Mouse (Mus musculus) stomach, embryonic 16.5 days (tissue): ENCODE results near the gene Gnpat. TPM values are rescaled to one million over a fixed set of nuclear protein-coding genes. Genes with fewer than 3 reads are reported as not detected.

Experiments used
- ATAC-seq: fragments of 200-750 bp; cut with Nextera tagmentation; 2 replicates; pipeline ENCODE4 v1.8.0; 2017; ENCODE audit warnings: moderate number of reproducible peaks, moderate TSS enrichment; ENCODE audit not compliant: insufficient read depth, low FRiP score
- H3K27ac ChIP-seq: fragments of 300-500 bp; sonication (generic); 2 replicates; pipeline ENCODE4 v1.5.1; 2014; ENCODE audit warnings: low read length
- H3K27me3 ChIP-seq: fragments of 300-500 bp; sonication (generic); 2 replicates; pipeline ENCODE4 v1.6.1; 2014; ENCODE audit warnings: low read length, control low read depth, mixed read lengths; ENCODE audit not compliant: control insufficient read depth, insufficient read depth
- H3K36me3 ChIP-seq: fragments of 300-500 bp; sonication (generic); 2 replicates; pipeline ENCODE4 v1.6.1; 2014; ENCODE audit warnings: low read length; ENCODE audit not compliant: control insufficient read depth, insufficient read depth
- H3K4me1 ChIP-seq: fragments of 300-500 bp; sonication (generic); 2 replicates; pipeline ENCODE4 v1.6.1; 2014; ENCODE audit warnings: low read length, control low read depth, mixed read lengths; ENCODE audit not compliant: control insufficient read depth, insufficient read depth
- H3K4me2 ChIP-seq: fragments of 300-500 bp; sonication (generic); 2 replicates; pipeline ENCODE4 v1.6.1; 2014; ENCODE audit warnings: low read depth, low read length, mixed read lengths
- H3K4me3 ChIP-seq: fragments of 300-500 bp; sonication (generic); replicated peaks from 2 replicates; pipeline ENCODE4 v1.5.1; 2014; ENCODE audit warnings: mild to moderate bottlenecking, low read length
- H3K9ac ChIP-seq: fragments of 300-500 bp; sonication (generic); 2 replicates; pipeline ENCODE4 v1.6.1; 2014; ENCODE audit warnings: low read length
- H3K9me3 ChIP-seq: fragments of 300-500 bp; sonication (generic); replicated peaks from 2 replicates; pipeline ENCODE4 v1.6.1; 2016; ENCODE audit warnings: low read length, control low read depth; ENCODE audit not compliant: control insufficient read depth
- WGBS: fragments of 180-500 bp; shearing (Covaris S2); extraction: QIAGEN DNeasy Blood & Tissue Kit; methylation state at CpG from one replicate; pipeline ENCODE4 v1.1.7; 2014; 5-methylcytosine and 5-hydroxymethylcytosine counted together
- polyA plus RNA-seq: library from polyadenylated mRNA; unstranded; fragments of >200 nt; fragmentation: Nextera tagmentation; extraction: Ambion mirVana; gene quantifications from 2 replicates; pipeline ENCODE4 v1.2.1, GENCODE M21; 2015

Gene Gnpat
- polyA plus RNA-seq, 1 experiment from 2014 or later: 90.1 TPM

- Histone ChIP-seq H3K9ac (no peak overlapping the region), H3K4me1 (no peaks in the 10 kb centered on the region), H3K36me3 (peaks cover 5% of the 10 kb centered on the region), H3K4me2 (no peak overlapping the region), H3K9me3 (no peaks in the 10 kb centered on the region), H3K27me3 (no peaks in the 10 kb centered on the region), H3K4me3 (no peak overlapping the region), H3K27ac (no peak overlapping the region)
- no peak for ATAC-seq
- 93% methylated on average over 4 of the region's 4 CpGs for WGBS
Measured at GRCm38 (mm10) chr8:124937293-124937692, 74.5 kb downstream of the Gnpat start.

Other genes starting within 250 kb of the Gnpat start
- 23.3 and 23.5 TPM in 2 replicates for gene 2310022B05Rik, start 199.7 kb upstream of the Gnpat start, polyA plus RNA-seq
- gene Ttc13, start 141.1 kb upstream of the Gnpat start, polyA plus RNA-seq: 35.1 and 41.9 TPM in 2 replicates
- 17.2 and 19.0 TPM in 2 replicates for gene Arv1, start 140.9 kb upstream of the Gnpat start, polyA plus RNA-seq
- 3.2 and 4.7 TPM in 2 replicates for gene Fam89a, start 111.2 kb upstream of the Gnpat start, polyA plus RNA-seq
- 0.30 and 0.40 TPM in 2 replicates for gene Trim67, start 69.9 kb upstream of the Gnpat start, polyA plus RNA-seq
- 42.1 TPM in 2 replicates for gene 2810004N23Rik, start 87 bp downstream of the Gnpat start, polyA plus RNA-seq
- gene Exoc8, start 34.7 kb downstream of the Gnpat start, polyA plus RNA-seq: 5.6 and 6.0 TPM in 2 replicates
- gene Sprtn, start 34.9 kb downstream of the Gnpat start, polyA plus RNA-seq: 7.3 and 8.3 TPM in 2 replicates
- 12.4 and 12.9 TPM in 2 replicates for gene Egln1, start 86.3 kb downstream of the Gnpat start, polyA plus RNA-seq
- gene Tsnax, start 150.0 kb downstream of the Gnpat start, polyA plus RNA-seq: 109 and 115 TPM in 2 replicates
- 1.5 TPM in 2 replicates for gene Disc1, start 191.2 kb downstream of the Gnpat start, polyA plus RNA-seq